Mouse (Mus musculus) embryo, embryonic 9.5 days (tissue): Measurements from ENCODE around the gene Cfap74.

Experiments used
- DNase-seq: peaks from one replicate; pipeline ENCODE4 v3.0.0-alpha.2; 2017; ENCODE audit errors: extremely low spot score

Cfap74 gene

DNA sequence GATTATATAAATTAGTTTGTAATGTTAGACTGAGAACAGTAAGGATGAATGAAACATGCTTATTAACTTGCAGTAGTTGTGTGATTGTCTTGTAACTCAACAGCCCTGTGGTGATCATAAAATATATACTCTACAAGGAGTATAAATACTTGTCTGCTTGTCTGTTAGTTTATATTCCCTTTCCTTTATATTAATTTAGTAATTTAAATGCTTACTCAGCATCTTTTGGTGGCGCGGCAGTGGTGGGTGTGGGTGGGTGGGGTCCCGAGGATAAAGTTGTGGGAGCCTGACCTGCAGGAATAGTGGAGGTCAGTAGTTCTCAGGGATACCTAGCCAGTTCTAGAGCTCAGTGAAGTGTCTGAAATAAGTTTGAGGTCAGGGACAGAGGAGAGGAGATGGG, 89.0 kb downstream of the Cfap74 start:
- DNase-seq, result no peak

DNA sequence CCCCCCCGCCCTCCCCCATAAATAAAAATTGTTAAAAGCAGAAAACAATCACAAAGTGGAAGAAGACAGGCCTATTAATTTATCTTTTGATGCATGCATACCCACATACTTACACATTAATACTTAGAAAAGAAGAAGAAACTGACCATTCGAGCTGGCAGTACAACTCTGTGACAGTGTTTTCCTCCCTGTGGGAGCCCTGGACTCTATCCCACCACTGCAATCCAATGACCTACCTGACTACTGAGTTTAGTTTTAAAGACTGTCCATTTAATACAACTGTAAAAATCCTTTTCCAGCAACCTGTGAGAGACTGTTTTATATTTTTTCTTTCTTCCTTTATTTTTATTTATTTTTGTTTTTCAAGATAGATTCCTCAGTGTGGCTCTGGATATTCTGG, 92.1 kb downstream of the Cfap74 start:
- DNase-seq, result no peak

DNA sequence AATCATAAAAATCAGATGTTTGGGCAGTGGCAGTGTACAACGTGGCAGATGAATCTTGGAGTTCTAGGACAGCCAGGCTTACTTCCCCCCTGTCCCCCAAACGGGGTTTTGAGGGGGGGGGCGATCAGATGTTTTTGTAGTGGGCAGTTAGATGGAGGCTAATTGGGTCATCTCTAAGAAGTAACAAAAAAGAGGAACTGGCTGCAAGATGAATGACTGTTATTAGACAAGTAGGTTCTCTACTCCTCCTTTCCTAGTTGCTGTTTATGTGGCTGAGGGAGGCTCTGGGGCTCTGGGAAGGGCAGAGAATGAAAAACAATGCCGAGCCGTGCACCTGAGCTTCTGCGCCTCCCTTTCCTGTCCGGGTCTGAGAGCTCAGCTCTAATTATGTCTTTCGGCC, 96.1 kb downstream of the Cfap74 start:
- no peak for DNase-seq

DNA sequence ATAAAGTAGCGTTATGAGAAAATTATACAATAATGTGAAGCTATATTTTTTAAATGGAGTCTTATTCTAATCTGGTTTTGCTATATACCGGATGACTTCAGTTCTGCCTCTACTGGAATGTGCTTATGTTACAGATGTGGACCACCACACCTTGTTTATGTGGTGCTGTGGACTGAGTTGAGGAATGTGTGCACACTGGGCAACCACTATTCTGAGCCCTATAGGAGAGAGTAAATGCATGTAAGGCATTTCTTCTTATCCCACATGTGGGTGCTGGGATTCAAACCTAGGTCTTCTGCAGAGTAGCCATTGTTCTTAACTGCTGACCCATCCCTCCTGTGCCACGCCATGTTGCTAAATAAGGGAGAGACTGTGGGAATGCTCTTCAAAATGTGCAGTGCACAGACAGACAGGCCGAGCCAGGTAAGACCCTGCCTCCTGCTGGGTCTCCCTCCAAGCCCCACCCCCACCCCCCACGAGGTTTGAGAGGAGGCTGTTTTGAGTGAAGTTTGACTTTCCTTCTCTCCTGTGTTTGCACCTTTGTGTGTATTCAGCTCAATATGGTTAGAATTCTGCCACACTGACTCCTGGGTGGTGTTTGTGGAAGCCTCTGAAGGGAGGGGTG, 96.8 kb downstream of the Cfap74 start:
- DNase-seq, result no peak

DNA sequence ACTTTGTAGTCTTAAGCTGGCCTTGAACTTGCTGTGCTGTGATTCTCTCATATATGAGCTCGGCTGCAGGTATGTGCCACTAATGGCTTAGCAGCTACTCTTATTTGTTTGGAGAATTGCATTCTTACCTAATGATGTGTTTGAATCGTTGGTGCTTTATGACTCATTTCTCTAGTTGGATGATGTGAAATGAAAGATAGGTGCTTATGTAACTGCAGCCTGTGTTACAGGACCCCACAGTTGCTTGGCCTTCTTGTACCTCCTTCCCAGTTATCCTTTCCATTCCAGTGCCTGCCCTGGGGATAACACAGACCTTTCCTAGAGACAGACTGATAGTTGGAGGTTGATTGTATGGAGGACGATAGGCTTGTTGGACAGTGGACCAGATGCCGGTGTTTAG, 99.6 kb downstream of the Cfap74 start:
- no peak for DNase-seq

DNA sequence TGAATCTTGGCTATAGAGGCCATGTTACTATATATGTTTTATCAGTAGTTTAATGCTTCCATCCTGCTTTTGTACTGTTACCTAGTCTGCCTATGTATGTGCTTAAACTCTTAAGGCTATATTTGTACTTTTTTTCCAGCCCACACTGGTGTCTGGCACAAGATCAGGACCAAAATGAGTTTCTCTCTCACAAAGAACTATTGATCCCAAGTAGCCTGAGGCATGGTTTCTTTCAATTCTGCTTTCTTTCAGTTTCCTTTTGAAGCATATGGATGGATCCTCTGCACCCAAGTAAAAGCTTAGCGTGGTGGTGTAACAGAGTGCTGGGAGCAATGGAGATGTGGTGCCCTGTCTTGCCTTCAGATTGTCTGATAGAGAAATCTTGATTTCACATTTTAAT, 102.0 kb downstream of the Cfap74 start:
- no peak for DNase-seq

DNA sequence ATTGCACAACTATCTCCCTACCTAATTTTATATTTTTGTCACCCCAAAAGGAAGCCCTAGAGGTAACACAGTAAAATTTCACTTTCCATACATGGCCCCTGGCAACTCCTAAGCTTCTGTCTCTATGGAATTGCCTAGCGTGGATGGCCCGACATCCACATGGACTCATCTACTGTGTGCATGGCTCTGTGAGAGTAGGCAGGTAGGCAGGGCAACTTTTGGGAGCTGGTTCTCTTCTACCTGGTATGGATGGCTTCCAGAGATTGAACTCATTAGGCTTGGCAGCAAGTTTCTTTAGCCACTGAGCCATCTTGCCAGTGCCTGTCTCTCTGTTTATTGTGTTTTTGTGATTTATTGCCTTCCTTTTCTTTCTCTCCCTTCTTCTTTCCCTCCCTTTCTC, 105.8 kb downstream of the Cfap74 start:
- DNase-seq, result no peak
